Mouse (Mus musculus): ENCODE data around the gene Has1. TPM values are rescaled to one million over a fixed set of nuclear protein-coding genes. Genes with fewer than 3 reads are reported as not detected.

Has1 gene
- polyA plus RNA-seq (2015; fragmentation: Nextera tagmentation; extraction: Ambion mirVana) = 8.1 and 12.4 TPM in 2 replicates

DNA sequence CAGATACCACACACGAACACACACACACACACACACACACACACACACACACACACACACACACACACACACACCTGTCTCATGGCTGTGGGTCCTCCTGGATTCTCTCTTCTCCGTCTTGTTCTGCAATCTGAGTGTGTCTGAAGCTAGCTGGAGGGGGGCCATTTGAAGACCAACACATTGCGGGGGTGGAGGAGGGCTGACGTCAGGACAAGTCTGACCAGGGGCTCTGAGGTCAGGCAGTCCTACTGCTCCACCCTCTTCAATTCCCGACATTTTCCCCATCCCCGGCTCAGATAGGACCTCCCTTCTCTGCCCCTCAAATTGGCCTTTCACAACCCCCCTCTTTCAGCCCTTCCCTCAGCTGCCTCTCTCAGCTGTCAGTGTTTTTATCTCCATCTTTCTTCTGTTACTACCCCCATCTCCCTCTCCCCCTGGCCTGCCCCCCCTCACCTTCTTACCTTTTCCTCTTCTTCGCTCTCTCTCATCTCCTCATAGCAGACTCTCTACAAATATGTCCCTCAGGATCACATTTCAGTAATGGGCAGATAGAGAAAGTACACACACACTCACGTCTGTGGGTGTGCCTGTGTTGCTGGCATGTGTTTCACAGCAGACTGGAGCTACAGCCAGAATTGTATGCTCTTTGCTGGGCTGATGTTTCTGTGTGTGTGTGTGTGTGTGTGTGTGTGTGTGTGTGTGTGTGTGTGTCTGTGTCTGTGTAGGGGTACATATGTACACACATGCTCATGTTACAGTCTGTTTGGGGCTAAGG lies at the start of gene Has1:
TSS of gene Has1 (minus strand) at position 142 of the 775 bp plus-strand sequence.

DNA sequence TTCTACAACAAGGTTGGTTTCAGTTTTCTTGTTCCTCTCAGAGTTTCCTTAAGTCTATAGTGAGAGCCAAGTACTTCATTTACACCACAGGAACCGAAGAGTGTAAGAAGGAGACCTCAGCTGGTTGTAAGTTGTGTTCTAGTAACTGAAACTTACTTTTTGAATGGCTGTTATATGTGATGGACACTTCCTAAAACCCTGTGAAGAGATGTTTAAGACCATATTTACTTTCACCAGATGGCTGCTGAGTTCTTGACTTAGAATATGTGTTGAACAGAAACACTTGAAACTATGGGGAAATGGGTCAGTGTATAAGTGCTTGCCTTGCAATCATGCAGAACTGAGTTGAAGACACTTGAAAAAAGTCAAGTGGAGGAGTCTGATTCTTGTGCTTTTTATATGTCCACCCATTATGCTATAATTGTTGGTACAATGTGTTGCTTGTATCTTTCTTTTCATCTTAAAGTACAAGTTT lies 32.8 kb upstream of the Has1 start, which contains the start of the genes Fpr2 and Fpr3:
TSS of gene Fpr2 (plus strand) at position 51 of the 475 bp plus-strand sequence.
TSS of gene Fpr3 (plus strand) at position 79 of the 475 bp plus-strand sequence.

DNA sequence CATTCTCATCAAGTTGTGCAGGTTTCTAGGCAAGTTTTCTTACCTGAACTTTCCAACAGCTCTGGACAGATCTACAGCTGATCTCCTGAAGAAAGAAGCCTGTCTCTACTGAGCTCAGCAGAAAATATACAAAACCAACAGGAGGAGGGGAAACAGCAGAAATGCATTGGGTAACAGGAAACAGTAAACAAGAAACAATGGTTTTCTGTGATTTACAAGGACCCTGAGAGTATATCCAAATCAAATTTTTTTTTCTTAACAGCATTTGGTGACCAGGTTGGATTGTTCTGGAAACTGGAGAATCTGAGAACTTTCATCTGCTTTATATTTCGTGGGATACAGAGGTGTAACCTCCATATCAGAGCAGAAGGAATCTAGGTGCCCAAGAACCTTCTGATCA lies 28.8 kb upstream of the Has1 start, which contains the start of gene Fpr1:
TSS of gene Fpr1 (minus strand) at position 101 of the 400 bp plus-strand sequence.

DNA sequence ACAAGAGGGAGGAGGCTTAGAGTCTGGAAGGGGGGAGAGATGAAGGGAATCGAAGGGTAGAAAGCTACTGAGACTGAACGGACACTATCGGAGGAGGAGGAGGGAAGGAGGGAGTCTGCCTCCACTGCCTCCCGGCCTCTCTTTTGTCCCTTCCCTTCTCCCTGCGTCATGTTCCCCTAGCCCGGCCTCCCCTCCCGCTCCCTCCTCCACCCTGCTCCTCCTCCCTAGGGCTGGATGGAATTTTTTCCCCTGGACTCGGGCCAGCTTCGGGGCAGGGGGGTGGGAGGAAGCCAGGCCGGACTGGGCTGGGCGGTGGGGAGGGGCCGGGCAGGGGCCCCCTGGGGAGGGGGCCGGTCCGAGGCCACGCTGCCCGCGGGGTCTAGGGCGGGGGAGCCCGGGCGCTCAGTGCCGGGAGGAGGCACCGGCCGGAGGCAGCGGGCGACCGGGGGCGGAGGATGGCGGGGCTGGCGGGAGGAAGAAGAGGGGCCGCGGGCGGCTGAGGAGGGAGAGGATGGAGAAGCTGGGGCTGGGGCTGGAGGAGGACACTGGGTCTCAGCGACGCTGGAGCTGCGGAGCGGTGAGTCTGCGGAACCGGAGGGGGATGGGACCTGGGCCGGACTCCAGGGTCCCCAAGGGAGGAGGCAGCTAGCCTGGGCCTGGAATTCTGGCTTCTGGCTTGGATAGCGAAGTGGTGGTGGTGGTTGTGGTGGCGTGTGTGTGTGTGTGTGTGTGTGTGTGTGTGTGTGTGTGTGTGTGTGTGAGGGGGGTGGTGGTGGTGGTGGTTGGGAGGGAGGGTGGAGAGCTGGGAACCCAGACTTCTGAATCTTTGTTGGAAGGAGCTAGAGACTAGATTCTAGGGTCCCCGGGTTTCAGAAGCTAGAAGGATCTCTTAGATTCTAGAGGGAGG lies 28.0 kb downstream of the Has1 start, which contains the start of gene Spaca6:
TSS of gene Spaca6 (plus strand) at position 408 of the 907 bp plus-strand sequence.

MicroRNAs encoded within 50 kb of the gene (microRNA counts, 519-probe panel; counts per million panel counts)
- microRNA mmu-let-7e (5,198 counts per million, percentile 94 among the panel's probes with 10 or more counts), microRNA mmu-miR-125a-3p (3,306 counts per million, percentile 54 among the panel's probes with 10 or more counts), microRNA mmu-miR-125a-5p (5,474 counts per million, percentile 97 among the panel's probes with 10 or more counts), microRNA mmu-miR-99b (4,629 counts per million, percentile 86 among the panel's probes with 10 or more counts)

Small RNAs within 50 kb of the gene (microRNA-seq; reads per million reads assigned to microRNA genes)
- gene Gm25927 (not detected), gene Mir125a (4,098 reads per million, percentile 87 among the genes with 10 or more reads in this experiment), gene Mir99b (15,871 reads per million, percentile 96 among the genes with 10 or more reads in this experiment), gene Mirlet7e (not detected)

Other genes starting within 250 kb of the Has1 start
- 6.3 and 7.0 TPM in 2 replicates for gene Lnpep, start 230.2 kb downstream of the Has1 start, polyA plus RNA-seq (2015; fragmentation: Nextera tagmentation; extraction: Ambion mirVana)
- not detected in 2 replicates for gene Vmn2r90, start 151.5 kb downstream of the Has1 start, polyA plus RNA-seq (2015; fragmentation: Nextera tagmentation; extraction: Ambion mirVana)
- 17.1 and 18.1 TPM in 2 replicates for gene Spaca6, start 28.0 kb downstream of the Has1 start, polyA plus RNA-seq (2015; fragmentation: Nextera tagmentation; extraction: Ambion mirVana)
- 0.75 and 5.9 TPM in 2 replicates for gene Fpr1, start 28.7 kb upstream of the Has1 start, polyA plus RNA-seq (2015; fragmentation: Nextera tagmentation; extraction: Ambion mirVana)
- 0.58 and 2.4 TPM in 2 replicates for gene Fpr2, start 32.6 kb upstream of the Has1 start, polyA plus RNA-seq (2015; fragmentation: Nextera tagmentation; extraction: Ambion mirVana)
- not detected in 2 replicates for gene Fpr3, start 32.6 kb upstream of the Has1 start, polyA plus RNA-seq (2015; fragmentation: Nextera tagmentation; extraction: Ambion mirVana)
- not detected in 2 replicates for gene Fpr-rs4, start 166.5 kb upstream of the Has1 start, polyA plus RNA-seq (2015; fragmentation: Nextera tagmentation; extraction: Ambion mirVana)
- not detected in 2 replicates for gene Vmn2r124, start 194.2 kb upstream of the Has1 start, polyA plus RNA-seq (2015; fragmentation: Nextera tagmentation; extraction: Ambion mirVana)
- gene Vmn2r91, start 229.8 kb upstream of the Has1 start, polyA plus RNA-seq (2015; fragmentation: Nextera tagmentation; extraction: Ambion mirVana) = not detected in 2 replicates

Measured in urinary bladder, postnatal 0 days (tissue).